Mouse (Mus musculus) thymus, postnatal 4 days (tissue): ENCODE measurements at regions not wholly inside any gene's neighbourhood (a gene's known extent, or its start where the extent isn't known, plus 50 kb on each side); places are given as distances from the start of the nearest gene placed in this dataset.

Experiments used
- DNase-seq: peaks from one replicate; pipeline ENCODE4 v3.0.0; 2021

GRCm38 (mm10) chr19:15032297-15032947 lies 434.6 kb upstream of the Tle4 start:
- DNase-seq = no peak

GRCm38 (mm10) chr19:15031483-15031882 lies 433.6 kb upstream of the Tle4 start:
- DNase-seq = no peak

DNA sequence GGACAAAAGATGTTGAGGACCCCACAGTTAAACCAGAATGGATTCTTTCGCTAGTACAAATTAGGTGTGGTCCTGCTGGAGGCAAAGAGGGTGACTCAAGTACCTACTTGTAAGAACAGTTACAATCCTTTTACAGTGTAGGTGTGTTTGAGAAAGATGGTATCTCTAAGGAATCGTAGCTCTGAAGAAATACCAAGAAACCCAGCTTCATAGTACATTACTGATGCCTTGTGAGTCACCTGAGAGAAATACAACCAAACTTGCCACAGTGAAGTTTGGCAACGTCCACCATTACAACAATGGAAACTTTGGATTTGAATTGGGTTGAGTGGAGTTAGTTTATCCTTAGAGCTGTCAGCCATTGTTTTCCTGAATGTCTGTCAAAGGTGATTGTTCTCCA lies 405.7 kb upstream of the Tle4 start:
- no peak for DNase-seq

DNA sequence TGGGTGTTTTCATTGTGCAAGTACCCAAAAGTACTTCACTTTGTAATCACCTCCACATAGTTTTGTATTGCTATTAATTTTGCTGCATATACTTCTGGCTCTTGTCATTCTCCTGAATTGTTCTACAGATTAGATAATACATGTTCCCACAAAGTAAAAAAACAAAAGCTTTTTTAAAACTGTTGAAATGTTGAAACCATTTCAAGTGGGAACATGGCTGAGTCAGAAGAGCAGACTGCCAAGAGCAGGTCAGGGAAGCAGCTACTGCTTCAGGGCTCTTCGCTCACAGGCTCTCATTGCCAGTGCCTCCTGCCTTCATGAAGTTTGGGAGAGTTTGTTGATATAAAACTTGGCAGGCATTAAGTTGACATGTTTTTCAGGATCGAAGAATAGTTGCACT lies 395.5 kb upstream of the Tle4 start:
- no peak for DNase-seq

GRCm38 (mm10) chr19:14970161-14970560 lies 372.3 kb upstream of the Tle4 start:
- DNase-seq = no peak

- no peak for DNase-seq
Observed at GRCm38 (mm10) chr19:14968283-14968682, 370.4 kb upstream of the Tle4 start.

GRCm38 (mm10) chr19:14957727-14958126 lies 359.9 kb upstream of the Tle4 start:
- no peak for DNase-seq

GRCm38 (mm10) chr19:14957154-14957553 lies 359.3 kb upstream of the Tle4 start:
- DNase-seq = no peak

GRCm38 (mm10) chr19:14956392-14956791 lies 358.5 kb upstream of the Tle4 start:
- DNase-seq = no peak

DNA sequence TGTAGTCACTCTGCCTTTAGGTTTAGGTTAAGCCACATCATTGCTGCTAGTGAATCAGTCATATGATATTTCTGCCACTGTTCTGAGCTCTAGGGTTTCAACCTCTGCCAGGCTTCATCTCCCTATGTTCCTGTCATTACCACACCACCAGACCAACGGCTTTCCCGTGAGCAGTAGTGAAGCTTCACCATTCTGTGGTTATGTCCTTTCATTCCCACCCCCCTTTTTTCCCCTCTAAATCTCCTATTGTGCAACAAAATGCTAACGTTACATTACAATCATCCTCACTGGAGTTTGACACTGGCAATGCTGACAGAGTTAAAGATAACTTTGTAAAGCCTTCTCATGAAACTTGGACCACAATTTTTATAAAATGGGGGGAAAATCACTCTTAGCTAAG lies 358.1 kb upstream of the Tle4 start:
- DNase-seq = no peak

- DNase-seq = no peak
Observed at GRCm38 (mm10) chr19:14940207-14940952, 342.5 kb upstream of the Tle4 start.

GRCm38 (mm10) chr19:14922238-14922637 lies 324.4 kb upstream of the Tle4 start:
- DNase-seq = no peak

DNA sequence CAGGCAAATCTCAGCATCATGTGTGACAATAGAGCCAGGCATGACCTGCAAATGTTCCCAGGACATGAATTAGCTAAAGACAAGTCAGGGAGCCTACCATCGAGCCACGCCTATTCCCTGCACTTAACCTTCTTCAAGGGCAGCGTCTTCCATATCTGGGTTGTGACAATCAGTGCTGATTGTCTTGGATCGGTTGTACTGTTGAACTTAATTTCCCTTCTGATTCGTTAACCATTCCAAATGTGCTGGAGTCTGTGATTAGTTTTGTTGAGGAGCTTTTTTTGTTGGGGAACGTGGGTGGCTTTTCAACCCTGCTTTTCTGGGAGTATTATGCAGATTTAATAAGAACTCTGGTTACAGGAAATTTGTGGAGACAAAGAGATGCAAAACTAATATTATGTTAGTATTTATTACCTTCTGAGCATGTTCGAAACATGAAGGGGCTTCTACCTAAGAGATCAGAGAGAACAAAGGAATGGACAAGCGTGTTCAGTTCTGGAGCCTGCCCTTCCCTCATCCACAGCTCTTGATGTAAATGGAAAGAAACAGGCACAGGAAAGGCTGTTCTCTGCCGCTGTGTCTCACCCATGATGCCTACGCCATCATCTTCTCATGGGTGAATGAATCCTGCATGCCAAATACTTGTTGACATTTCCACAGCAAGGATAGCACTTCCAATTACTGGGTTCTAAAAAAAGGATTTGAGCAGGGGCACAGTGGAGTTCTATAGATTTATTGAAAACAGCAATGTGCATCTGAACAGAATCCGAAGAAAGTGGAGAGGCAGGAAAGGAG lies 313.4 kb upstream of the Tle4 start:
- DNase-seq = no peak

- no peak for DNase-seq
Observed at GRCm38 (mm10) chr19:14894875-14895274, 297.0 kb upstream of the Tle4 start.

- DNase-seq = no peak
Observed at GRCm38 (mm10) chr19:14892390-14892758, 294.5 kb upstream of the Tle4 start.

DNA sequence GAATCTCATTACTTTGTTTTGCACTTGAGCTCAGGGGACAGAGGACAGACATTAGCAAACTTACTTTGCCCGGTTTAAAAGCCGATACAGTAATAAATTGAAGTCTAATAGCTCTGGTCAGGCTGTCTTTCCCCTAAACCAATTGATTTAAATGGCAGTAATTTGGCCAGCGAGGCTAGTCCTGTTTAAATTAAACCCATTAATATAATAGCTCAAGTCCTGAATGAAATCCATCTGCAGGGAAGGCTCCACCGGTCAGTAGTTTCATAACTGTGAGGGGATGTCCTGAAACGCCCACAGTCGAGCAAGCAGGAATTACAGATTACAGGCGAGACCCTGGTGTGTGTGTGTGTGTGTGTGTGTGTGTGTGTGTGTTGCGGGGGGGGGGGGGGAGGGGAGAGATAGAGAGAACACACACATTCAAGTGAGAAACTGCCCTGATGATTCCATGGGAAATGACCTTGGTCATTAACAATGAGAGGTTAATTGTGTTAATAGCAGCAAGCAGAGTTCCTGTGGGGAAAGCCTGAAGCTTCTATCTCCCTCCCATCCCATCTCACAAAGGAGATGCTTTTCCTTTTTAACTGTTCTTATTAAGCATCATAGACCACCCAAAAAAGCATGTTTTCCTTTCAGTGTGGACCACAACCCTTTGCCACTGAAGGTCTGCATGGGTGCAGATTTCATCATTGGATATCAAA lies 294.0 kb upstream of the Tle4 start:
- DNase-seq = no peak

DNA sequence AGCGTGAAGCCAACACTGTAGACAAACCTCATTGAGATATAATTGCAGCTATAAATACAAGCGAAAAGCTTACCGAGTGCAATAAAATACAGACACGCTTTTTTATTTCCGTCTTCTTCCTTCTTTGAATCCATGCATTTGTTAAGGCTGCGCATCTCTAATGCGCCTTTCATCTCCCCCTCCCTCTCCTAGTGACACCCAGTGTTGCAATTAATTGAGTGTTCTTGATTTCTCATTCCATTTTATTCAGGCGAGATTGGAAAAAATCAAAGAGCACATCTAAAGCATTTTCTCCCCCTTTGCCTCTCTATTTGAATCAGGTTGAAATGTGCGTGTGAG lies 293.2 kb upstream of the Tle4 start:
- DNase-seq = no peak

GRCm38 (mm10) chr19:14890241-14891089 lies 292.6 kb upstream of the Tle4 start:
- no peak for DNase-seq

DNA sequence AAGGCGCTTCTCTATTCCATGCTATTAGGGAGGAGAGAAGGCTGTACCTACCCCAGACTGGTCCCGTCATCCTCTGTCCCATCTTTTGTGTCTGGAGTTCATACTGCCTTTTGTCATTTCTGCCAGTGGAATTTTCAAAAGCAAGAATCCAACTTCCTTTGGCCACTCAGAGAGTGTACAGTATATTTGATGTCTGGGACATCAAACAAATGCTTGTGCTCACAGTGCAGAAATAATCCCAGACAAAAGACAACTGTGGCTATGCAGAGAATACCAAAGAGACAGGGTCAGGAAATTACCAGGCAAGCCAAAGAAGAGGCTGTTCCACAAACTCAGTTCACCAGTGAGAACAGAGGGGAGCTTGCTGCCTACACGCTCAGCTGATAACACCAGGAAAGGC lies 291.9 kb upstream of the Tle4 start:
- no peak for DNase-seq

- DNase-seq = no peak
Observed at GRCm38 (mm10) chr19:14883707-14884421, 286.0 kb upstream of the Tle4 start.

GRCm38 (mm10) chr19:14880818-14881217 lies 283.0 kb upstream of the Tle4 start:
- no peak for DNase-seq

GRCm38 (mm10) chr19:14873986-14874385 lies 276.1 kb upstream of the Tle4 start:
- DNase-seq = no peak
